Mouse (Mus musculus) thymus, postnatal 36 days (tissue): Measurements from ENCODE around the gene 0610040J01Rik.
A peak's percentile ranks its signal among the peaks of the same experiment; 100 is the strongest.
"Not testable (repeated sequence)": the region's sequence is repeated elsewhere in the genome, so short reads cannot be mapped to it uniquely, and the experiment has no call there.

Experiments used
- DNase-seq, 2 experiments: peaks; one replicate each; pipeline ENCODE4 v3.0.0; 2022; ENCODE audit warnings: mixed read lengths in 2 of 2

0610040J01Rik gene

GRCm38 (mm10) chr5:63831054-63831453 lies 18.9 kb downstream of the 0610040J01Rik start:
- no peak for DNase-seq

- DNase-seq: no peak
These were observed 21.8 kb downstream of the 0610040J01Rik start for GRCm38 (mm10) chr5:63833955-63834354.

GRCm38 (mm10) chr5:63834435-63834834 lies 22.3 kb downstream of the 0610040J01Rik start:
- no peak for DNase-seq

- DNase-seq: peak; percentile 21 to 26
These were observed 25.0 kb downstream of the 0610040J01Rik start for GRCm38 (mm10) chr5:63837115-63837514.

GRCm38 (mm10) chr5:63837851-63838250 lies 25.7 kb downstream of the 0610040J01Rik start:
- no peak for DNase-seq

- DNase-seq: no peak
These were observed 27.7 kb downstream of the 0610040J01Rik start for GRCm38 (mm10) chr5:63839801-63840416.

GRCm38 (mm10) chr5:63847080-63847479 lies 34.9 kb downstream of the 0610040J01Rik start:
- no peak for DNase-seq

- no peak for DNase-seq
These were observed 35.5 kb downstream of the 0610040J01Rik start for GRCm38 (mm10) chr5:63847541-63848226.

GRCm38 (mm10) chr5:63858901-63859300 lies 46.7 kb downstream of the 0610040J01Rik start:
- DNase-seq: no peak

GRCm38 (mm10) chr5:63867421-63867820 lies 55.3 kb downstream of the 0610040J01Rik start:
- DNase-seq: no peak

- no peak for DNase-seq
These were observed 60.2 kb downstream of the 0610040J01Rik start for GRCm38 (mm10) chr5:63872176-63872932.

- no peak for DNase-seq
These were observed 62.7 kb downstream of the 0610040J01Rik start for GRCm38 (mm10) chr5:63874880-63875279.

- no peak for DNase-seq
These were observed 63.9 kb downstream of the 0610040J01Rik start for GRCm38 (mm10) chr5:63876081-63876480.

- DNase-seq: no peak
These were observed 66.9 kb downstream of the 0610040J01Rik start for GRCm38 (mm10) chr5:63879026-63879425.

- no peak for DNase-seq
These were observed 74.1 kb downstream of the 0610040J01Rik start for GRCm38 (mm10) chr5:63886292-63886691.

- no peak for DNase-seq
These were observed 74.5 kb downstream of the 0610040J01Rik start for GRCm38 (mm10) chr5:63886709-63887108.

GRCm38 (mm10) chr5:63887111-63887510 lies 74.9 kb downstream of the 0610040J01Rik start:
- DNase-seq: no peak

GRCm38 (mm10) chr5:63891241-63891640 lies 79.1 kb downstream of the 0610040J01Rik start:
- no peak for DNase-seq

- no peak for DNase-seq
These were observed 79.7 kb downstream of the 0610040J01Rik start for GRCm38 (mm10) chr5:63891912-63892311.

- DNase-seq: not testable (repeated sequence)
These were observed 85.0 kb downstream of the 0610040J01Rik start for GRCm38 (mm10) chr5:63897001-63897819.

GRCm38 (mm10) chr5:63897820-63898110 lies 85.6 kb downstream of the 0610040J01Rik start:
- no peak for DNase-seq

GRCm38 (mm10) chr5:63903329-63903728 lies 91.2 kb downstream of the 0610040J01Rik start:
- DNase-seq: no peak
